Mouse (Mus musculus): Measurements from ENCODE around the gene Zc3hc1.

- TF ChIP-seq CTCF (IDR thresholded peaks at IDR 0.05) (no peak), POLR2A (IDR thresholded peaks at IDR 0.05; ENCODE audit: insufficient read depth, low read depth, low read length) (peak; percentile 33; the same call in 1 of the 2 replicates)
Measured at GRCm38 (mm10) chr6:30375791-30376190, 15.0 kb downstream of the Zc3hc1 start.
